Mouse (Mus musculus) A20 (cell line): ENCODE measurements around the gene Six3.

Source experiments
- DNase-seq: peaks from one replicate; pipeline ENCODE4 v3.0.0-alpha.2; 2011; ENCODE audit warnings: low read depth, low spot score

Six3 gene

GRCm38 (mm10) chr17:85612526-85613265, 712 bp upstream of the Six3 start:
- DNase-seq, result no peak

GRCm38 (mm10) chr17:85614011-85614721, 758 bp downstream of the Six3 start:
- DNase-seq, result no peak

GRCm38 (mm10) chr17:85614722-85615331, 1.4 kb downstream of the Six3 start:
- no peak for DNase-seq

- no peak for DNase-seq
Measured at GRCm38 (mm10) chr17:85615586-85615985, 2.2 kb downstream of the Six3 start.

GRCm38 (mm10) chr17:85616526-85617500, 3.4 kb downstream of the Six3 start:
- DNase-seq, result no peak

- no peak for DNase-seq
Measured at GRCm38 (mm10) chr17:85617566-85618358, 4.4 kb downstream of the Six3 start.

- DNase-seq, result no peak
Measured at GRCm38 (mm10) chr17:85618359-85619112, 5.1 kb downstream of the Six3 start.

GRCm38 (mm10) chr17:85619113-85620085, 6.0 kb downstream of the Six3 start:
- DNase-seq, result no peak

GRCm38 (mm10) chr17:85620086-85620481, 6.7 kb downstream of the Six3 start:
- no peak for DNase-seq

GRCm38 (mm10) chr17:85620680-85621504, 7.5 kb downstream of the Six3 start:
- DNase-seq, result no peak

GRCm38 (mm10) chr17:85621505-85622310, 8.3 kb downstream of the Six3 start:
- no peak for DNase-seq

- no peak for DNase-seq
Measured at GRCm38 (mm10) chr17:85622493-85623157, 9.2 kb downstream of the Six3 start.

GRCm38 (mm10) chr17:85623161-85624050, 10.0 kb downstream of the Six3 start:
- no peak for DNase-seq

GRCm38 (mm10) chr17:85624051-85624420, 10.6 kb downstream of the Six3 start:
- no peak for DNase-seq
